Mouse (Mus musculus): ENCODE data around the gene Cep19. TPM values are rescaled to one million over a fixed set of nuclear protein-coding genes. Genes with fewer than 3 reads are reported as not detected.
A peak's percentile ranks its signal among the peaks of the same experiment; 100 is the strongest.

Gene Cep19
- polyA plus RNA-seq, 1 experiment: 18.9 TPM

DNA sequence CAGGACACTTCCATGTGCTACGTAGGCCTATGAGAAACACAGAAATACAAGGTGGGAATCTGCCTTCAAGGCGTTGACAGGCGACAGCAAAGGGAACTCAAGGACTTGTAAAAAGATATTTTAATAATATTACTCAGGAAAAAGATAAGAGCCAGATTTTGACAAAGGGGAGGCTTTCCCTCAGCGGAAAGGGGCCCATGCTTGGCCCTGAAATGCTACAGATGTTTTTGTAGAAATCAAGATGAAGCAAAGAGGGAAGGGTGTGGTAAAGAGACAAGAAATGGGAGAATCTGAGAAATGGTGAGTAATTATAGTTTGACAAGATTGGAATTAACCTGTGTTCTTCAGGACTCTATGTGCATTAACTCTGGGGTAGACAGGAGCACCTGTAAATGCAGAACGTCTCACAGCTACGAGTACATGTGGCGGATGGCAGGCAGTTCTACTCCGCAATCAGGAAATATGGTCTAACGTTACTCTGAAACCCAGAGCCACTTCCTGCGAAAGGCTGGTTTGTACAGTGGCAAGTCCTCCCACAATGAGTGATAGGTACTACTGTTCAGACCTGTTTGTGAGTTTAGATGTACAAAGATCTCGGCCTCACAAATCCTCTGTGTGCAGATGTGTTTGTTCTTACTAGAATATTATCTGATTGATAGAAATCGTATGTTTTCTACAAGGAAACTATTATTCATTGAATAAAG, 7.9 kb downstream of the Cep19 start:
- Histone ChIP-seq H3K36me3 (ENCODE audit: control insufficient read depth, insufficient read depth, low read length) (peaks cover 2% of the 10 kb centered on the region), H3K27me3 (replicated peaks; ENCODE audit: control insufficient read depth, insufficient read depth, low read length) (no peaks in the 10 kb centered on the region), H3K4me1 (ENCODE audit: control insufficient read depth, insufficient read depth, low read length) (no peaks in the 10 kb centered on the region), H3K4me3 (ENCODE audit: insufficient read depth, low read depth, low read length) (no peak overlapping the region), H3K27ac (ENCODE audit: insufficient read depth, low read depth, low read length) (no peak overlapping the region)
- no peak for DNase-seq
- TF ChIP-seq CTCF (conservative IDR thresholded peaks at IDR 0.05; ENCODE audit: insufficient read depth, insufficient read length, low read depth, low read length) (no peak), POLR2A (IDR thresholded peaks at IDR 0.05; ENCODE audit: low read depth, low read length) (no peak)
- 88% methylated on average over 12 of the region's 12 CpGs for WGBS

DNA sequence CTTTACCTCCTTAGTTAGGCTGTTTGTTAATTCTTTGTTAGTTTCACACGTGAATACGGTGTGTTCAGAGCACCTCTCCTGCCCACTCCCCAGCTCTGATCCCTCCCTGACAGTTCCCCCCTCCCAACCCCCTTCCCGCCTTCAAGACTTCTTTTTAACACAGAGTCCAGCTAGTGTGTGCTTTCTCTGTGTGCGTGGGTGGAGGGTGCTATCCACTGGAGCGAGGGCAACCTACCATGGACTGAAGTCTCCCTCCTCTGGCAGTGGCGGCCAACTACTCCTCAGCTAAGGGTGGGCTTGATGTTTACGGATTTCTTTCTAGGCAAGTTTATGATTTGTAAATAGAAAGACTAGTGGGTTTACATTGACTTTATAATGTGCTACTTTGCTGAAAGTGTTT, 8.6 kb downstream of the Cep19 start:
- H3K27me3 ChIP-seq (replicated peaks; ENCODE audit: control insufficient read depth, insufficient read depth, low read length): no peaks in the 10 kb centered on the region
- peaks cover 2% of the 10 kb centered on the region for H3K36me3 ChIP-seq (ENCODE audit: control insufficient read depth, insufficient read depth, low read length)
- H3K27ac ChIP-seq (ENCODE audit: insufficient read depth, low read depth, low read length): no peak overlapping the region
- no peak overlapping the region for H3K4me3 ChIP-seq (ENCODE audit: insufficient read depth, low read depth, low read length)
- H3K4me1 ChIP-seq (ENCODE audit: control insufficient read depth, insufficient read depth, low read length): no peaks in the 10 kb centered on the region
- TF ChIP-seq CTCF (conservative IDR thresholded peaks at IDR 0.05; ENCODE audit: insufficient read depth, insufficient read length, low read depth, low read length) (peak; percentile 29; the same call in 1 of the 2 replicates), POLR2A (IDR thresholded peaks at IDR 0.05; ENCODE audit: low read depth, low read length) (no peak)
- 67% methylated on average over 7 of the region's 7 CpGs for WGBS
- DNase-seq: no peak

GRCm38 (mm10) chr16:32108578-32108977, 9.0 kb downstream of the Cep19 start:
- Histone ChIP-seq H3K4me1 (ENCODE audit: control insufficient read depth, insufficient read depth, low read length) (no peaks in the 10 kb centered on the region), H3K27ac (ENCODE audit: insufficient read depth, low read depth, low read length) (no peak overlapping the region), H3K4me3 (ENCODE audit: insufficient read depth, low read depth, low read length) (no peak overlapping the region), H3K36me3 (ENCODE audit: control insufficient read depth, insufficient read depth, low read length) (peaks cover 2% of the 10 kb centered on the region), H3K27me3 (replicated peaks; ENCODE audit: control insufficient read depth, insufficient read depth, low read length) (no peaks in the 10 kb centered on the region)
- TF ChIP-seq POLR2A (IDR thresholded peaks at IDR 0.05; ENCODE audit: low read depth, low read length) (no peak), CTCF (conservative IDR thresholded peaks at IDR 0.05; ENCODE audit: insufficient read depth, insufficient read length, low read depth, low read length) (no peak)
- WGBS: 76% methylated on average over 2 of the region's 2 CpGs
- no peak for DNase-seq

GRCm38 (mm10) chr16:32110951-32111699, 11.5 kb downstream of the Cep19 start:
- WGBS: 57% methylated on average over 15 of the region's 15 CpGs
- peak; percentile 33 for DNase-seq
- Histone ChIP-seq H3K4me3 (ENCODE audit: insufficient read depth, low read depth, low read length) (no peak overlapping the region), H3K27ac (ENCODE audit: insufficient read depth, low read depth, low read length) (no peak overlapping the region), H3K27me3 (replicated peaks; ENCODE audit: control insufficient read depth, insufficient read depth, low read length) (no peaks in the 10 kb centered on the region), H3K4me1 (ENCODE audit: control insufficient read depth, insufficient read depth, low read length) (no peaks in the 10 kb centered on the region), H3K36me3 (ENCODE audit: control insufficient read depth, insufficient read depth, low read length) (no peaks in the 10 kb centered on the region)
- TF ChIP-seq CTCF (conservative IDR thresholded peaks at IDR 0.05; ENCODE audit: insufficient read depth, insufficient read length, low read depth, low read length): no peak
- TF ChIP-seq POLR2A (IDR thresholded peaks at IDR 0.05; ENCODE audit: low read depth, low read length): no peak

- 47% methylated on average over 23 of the region's 23 CpGs for WGBS
- TF ChIP-seq CTCF (conservative IDR thresholded peaks at IDR 0.05; ENCODE audit: insufficient read depth, insufficient read length, low read depth, low read length) (no peak), POLR2A (IDR thresholded peaks at IDR 0.05; ENCODE audit: low read depth, low read length) (no peak)
- Histone ChIP-seq H3K27me3 (replicated peaks; ENCODE audit: control insufficient read depth, insufficient read depth, low read length) (no peaks in the 10 kb centered on the region), H3K4me3 (ENCODE audit: insufficient read depth, low read depth, low read length) (no peak overlapping the region), H3K4me1 (ENCODE audit: control insufficient read depth, insufficient read depth, low read length) (no peaks in the 10 kb centered on the region), H3K36me3 (ENCODE audit: control insufficient read depth, insufficient read depth, low read length) (no peaks in the 10 kb centered on the region), H3K27ac (ENCODE audit: insufficient read depth, low read depth, low read length) (no peak overlapping the region; the same call in 1 of the 2 replicates)
- DNase-seq: peak; percentile 77
These were observed 14.1 kb downstream of the Cep19 start for GRCm38 (mm10) chr16:32113541-32114218.

DNA sequence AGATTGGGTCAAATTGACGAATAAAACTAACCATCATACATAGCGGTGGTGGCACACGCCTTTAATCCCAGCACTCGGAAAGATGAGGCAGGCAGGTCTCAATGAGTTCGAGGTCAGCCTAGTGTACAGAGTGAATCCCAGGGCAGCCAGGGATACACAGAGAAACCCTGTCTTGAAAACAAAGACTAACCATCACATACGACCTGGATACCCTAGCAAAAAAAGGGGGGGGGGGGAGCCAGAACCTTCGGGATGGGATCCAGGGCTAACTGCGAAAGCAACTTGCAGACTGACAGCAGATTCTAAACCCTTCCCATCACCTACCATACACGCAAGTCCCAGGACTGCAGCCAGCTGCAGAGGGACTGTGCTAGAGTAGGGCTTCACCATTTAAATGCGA, 14.8 kb downstream of the Cep19 start:
- Histone ChIP-seq H3K36me3 (ENCODE audit: control insufficient read depth, insufficient read depth, low read length) (no peaks in the 10 kb centered on the region), H3K4me1 (ENCODE audit: control insufficient read depth, insufficient read depth, low read length) (no peaks in the 10 kb centered on the region), H3K4me3 (ENCODE audit: insufficient read depth, low read depth, low read length) (no peak overlapping the region), H3K27ac (ENCODE audit: insufficient read depth, low read depth, low read length) (no peak overlapping the region), H3K27me3 (replicated peaks; ENCODE audit: control insufficient read depth, insufficient read depth, low read length) (no peaks in the 10 kb centered on the region)
- no peak for TF ChIP-seq POLR2A (IDR thresholded peaks at IDR 0.05; ENCODE audit: low read depth, low read length)
- TF ChIP-seq CTCF (conservative IDR thresholded peaks at IDR 0.05; ENCODE audit: insufficient read depth, insufficient read length, low read depth, low read length): no peak
- no peak for DNase-seq
- 88% methylated on average over 10 of the region's 10 CpGs for WGBS

All from kidney, adult 2 months (tissue).